Mouse (Mus musculus): ENCODE data around the gene Rnf215. TPM values are rescaled to one million over a fixed set of nuclear protein-coding genes. Genes with fewer than 3 reads are reported as not detected.

The Rnf215 gene
- total RNA-seq, 2 experiments from 2014 or later = 33.8 to 35.6 TPM

- TF ChIP-seq CTCF (conservative IDR thresholded peaks at IDR 0.05) = no peak
- peak overlapping the region; percentile 70 for H3K27ac ChIP-seq
- H3K4me3 ChIP-seq = no peak overlapping the region
- DNase-seq (ENCODE audit: low spot score in 2 of 2) = no peak
Measured at GRCm38 (mm10) chr11:4190677-4191076, 55.7 kb downstream of the Rnf215 start.

Small RNA genes within 50 kb of the gene (microRNA-seq; reads per million reads assigned to microRNA genes)
- gene Mir3060 = 1.5 to 3.2 reads per million in 2 experiments

Other genes starting within 250 kb of the Rnf215 start
- gene 4921536K21Rik, start 240.1 kb upstream of the Rnf215 start, total RNA-seq (2021) = under 1 TPM; 0.39 to 0.41 TPM
- 10 to 100 TPM; 24.6 to 26.0 TPM for gene Dusp18, start 240.0 kb upstream of the Rnf215 start, total RNA-seq (2021)
- gene Slc35e4, start 220.5 kb upstream of the Rnf215 start, total RNA-seq (2021) = 10 to 100 TPM; 16.9 TPM
- gene Tcn2, start 203.0 kb upstream of the Rnf215 start, total RNA-seq (2021) = 10 to 100 TPM; 18.5 to 19.4 TPM
- 10 to 100 TPM; 34.8 to 40.5 TPM for gene Pes1, start 171.2 kb upstream of the Rnf215 start, total RNA-seq (2021)
- not detected for gene 4930556J24Rik, start 158.4 kb upstream of the Rnf215 start, total RNA-seq (2021)
- 1 to 10 TPM; 8.5 to 9.8 TPM for gene Gal3st1, start 151.6 kb upstream of the Rnf215 start, total RNA-seq (2021)
- gene Sec14l4, start 103.7 kb upstream of the Rnf215 start, total RNA-seq (2021) = under 1 TPM; 0.17 to 0.64 TPM
- gene Sec14l3, start 70.4 kb upstream of the Rnf215 start, total RNA-seq (2021) = 1 to 10 TPM; 1.3 to 2.6 TPM
- gene Mtfp1, start 39.8 kb upstream of the Rnf215 start, total RNA-seq (2021) = 100 to 1,000 TPM; 115 to 119 TPM
- 10 to 100 TPM; 62.8 to 67.6 TPM for gene Sec14l2, start 11.8 kb upstream of the Rnf215 start, total RNA-seq (2021)
- 10 to 100 TPM; 12.2 to 12.8 TPM for gene Ccdc157, start 25.1 kb downstream of the Rnf215 start, total RNA-seq (2021)
- gene Sf3a1, start 25.1 kb downstream of the Rnf215 start, total RNA-seq (2021) = 10 to 100 TPM; 72.3 to 74.1 TPM
- 10 to 100 TPM; 27.3 to 29.4 TPM for gene Tbc1d10a, start 51.6 kb downstream of the Rnf215 start, total RNA-seq (2021)
- gene Castor1, start 83.0 kb downstream of the Rnf215 start, total RNA-seq (2021) = 1 to 10 TPM; 5.3 to 5.8 TPM
- gene Osm, start 101.2 kb downstream of the Rnf215 start, total RNA-seq (2021) = under 1 TPM; 0.15 to 0.20 TPM
- 1 to 10 TPM in 1 of 2 experiments, under 1 TPM in 1; 0.92 to 1.7 TPM for gene Lif, start 122.4 kb downstream of the Rnf215 start, total RNA-seq (2021)